Mouse (Mus musculus) activated CD4-positive, CD25-positive, alpha-beta regulatory T cell, adult 4 months (primary cell): Measurements from ENCODE around the gene Ninl. TPM values are rescaled to one million over a fixed set of nuclear protein-coding genes. Genes with fewer than 3 reads are reported as not detected.

Source experiments
- ATAC-seq: one replicate; pipeline ENCODE4 v1.8.0; 2017
- polyA plus RNA-seq, 2 experiments: library from polyadenylated mRNA; unstranded; fragments of 100-300 nt; shearing (Covaris generic); gene quantifications; one replicate each; pipeline ENCODE4 v1.2.1; 2017

The Ninl gene
- polyA plus RNA-seq, result not detected

GRCm38 (mm10) chr2:151039232-151039695 lies at the start of gene Ninl, which contains the start of gene Nanp:
Gene Ninl, minus strand, starts transcription at chr2:151039382.
Gene Nanp, minus strand, starts transcription at chr2:151039398.
- ATAC-seq, result peak; percentile 89

- no peak for ATAC-seq
These were observed 17.5 kb upstream of the Ninl start for GRCm38 (mm10) chr2:151056637-151057036.

- ATAC-seq, result no peak
These were observed 1.2 kb upstream of the Ninl start for GRCm38 (mm10) chr2:151040411-151040810.

GRCm38 (mm10) chr2:151039726-151040125 lies 544 bp upstream of the Ninl start:
- peak; percentile 7 for ATAC-seq

GRCm38 (mm10) chr2:151038811-151039222 lies 365 bp downstream of the Ninl start:
- ATAC-seq, result peak; percentile 52

- ATAC-seq, result peak; percentile 9
These were observed 1.2 kb downstream of the Ninl start for GRCm38 (mm10) chr2:151037876-151038552.

GRCm38 (mm10) chr2:151037292-151037691 lies 1.9 kb downstream of the Ninl start:
- no peak for ATAC-seq

- no peak for ATAC-seq
These were observed 2.5 kb downstream of the Ninl start for GRCm38 (mm10) chr2:151036721-151037120.

- no peak for ATAC-seq
These were observed 4.7 kb downstream of the Ninl start for GRCm38 (mm10) chr2:151034435-151034834.

GRCm38 (mm10) chr2:151021158-151021557 lies 18.0 kb downstream of the Ninl start:
- ATAC-seq, result no peak

- no peak for ATAC-seq
These were observed 23.9 kb downstream of the Ninl start for GRCm38 (mm10) chr2:151015316-151015715.

GRCm38 (mm10) chr2:151011273-151011672 lies 27.9 kb downstream of the Ninl start:
- ATAC-seq, result no peak

- no peak for ATAC-seq
These were observed 29.6 kb downstream of the Ninl start for GRCm38 (mm10) chr2:151009515-151010085.

GRCm38 (mm10) chr2:151008939-151009509 lies 30.2 kb downstream of the Ninl start:
- ATAC-seq, result peak; percentile 64

- no peak for ATAC-seq
These were observed 30.7 kb downstream of the Ninl start for GRCm38 (mm10) chr2:151008517-151008932.

- no peak for ATAC-seq
These were observed 31.2 kb downstream of the Ninl start for GRCm38 (mm10) chr2:151008006-151008405.

GRCm38 (mm10) chr2:151006281-151006945 lies 32.8 kb downstream of the Ninl start:
- no peak for ATAC-seq

GRCm38 (mm10) chr2:151004390-151004789 lies 34.8 kb downstream of the Ninl start:
- ATAC-seq, result no peak

GRCm38 (mm10) chr2:151003796-151004195 lies 35.4 kb downstream of the Ninl start:
- ATAC-seq, result no peak

- no peak for ATAC-seq
These were observed 37.5 kb downstream of the Ninl start for GRCm38 (mm10) chr2:151001619-151002175.

- ATAC-seq, result peak; percentile 66
These were observed 38.6 kb downstream of the Ninl start for GRCm38 (mm10) chr2:151000402-151001178.

- ATAC-seq, result no peak
These were observed 40.2 kb downstream of the Ninl start for GRCm38 (mm10) chr2:150999021-150999420.
